In the genomic region with DNA sequence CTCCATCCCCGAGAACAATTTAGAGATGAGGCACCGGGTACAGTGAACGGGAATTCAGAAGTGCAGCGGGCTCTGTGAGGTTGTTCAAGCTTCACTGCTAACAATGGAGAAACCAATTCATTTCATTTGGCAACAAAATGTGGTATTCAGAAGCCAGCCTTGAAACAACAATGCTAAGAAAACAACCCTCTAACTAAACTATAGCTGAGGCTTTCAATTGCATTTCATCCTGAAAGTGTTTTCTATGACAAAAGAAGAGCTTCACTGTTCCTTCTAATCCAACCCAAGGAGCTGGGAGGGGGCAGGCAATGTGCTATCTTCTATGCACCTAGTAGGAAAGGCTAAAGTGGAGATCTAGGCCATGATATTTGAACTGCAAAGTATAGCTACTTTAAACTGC, we compare ENCODE assay signal across 17 mouse cellular contexts.
"Had no signal": no experiment of that assay in that cellular context is flagged by ENCODE, and none has a peak within 500 bp of the region (broad histone marks: within the 10 kb centered on the region; RNA-seq: fewer than 3 reads in every experiment).

No protein-coding gene starts in this region.

- H3K4me1 ChIP-seq: limb, embryonic 12.5 days; liver, embryonic 13.5 days had no signal

- H3K9me3 ChIP-seq: limb, embryonic 12.5 days; liver, embryonic 13.5 days; midbrain, embryonic 12.5 days; neural tube, embryonic 13.5 days had no signal

- H3K27ac ChIP-seq: limb, embryonic 12.5 days; liver, embryonic 13.5 days; midbrain, embryonic 12.5 days; neural tube, embryonic 13.5 days had no signal

- H3K4me3 ChIP-seq: limb, embryonic 12.5 days; liver, embryonic 13.5 days; midbrain, embryonic 12.5 days; myocyte; neural tube, embryonic 13.5 days had no signal

- H3K36me3 ChIP-seq: limb, embryonic 12.5 days; liver, embryonic 13.5 days; midbrain, embryonic 12.5 days had no signal

- DNase-seq: kidney, adult 18-20 months; kidney, adult 9 months; kidney, postnatal 14 days; kidney, postnatal 4 days; layer of hippocampus, adult 9-11 months; liver, embryonic 13.5 days; lung, adult 2 months; lung, postnatal 14 days; lung, postnatal 4 days; thymus, adult 18-20 months; thymus, postnatal 36 days had no signal

- H3K27me3 ChIP-seq: limb, embryonic 12.5 days; liver, embryonic 13.5 days; midbrain, embryonic 12.5 days; neural tube, embryonic 13.5 days had no signal

- H3K9ac ChIP-seq: limb, embryonic 12.5 days; liver, embryonic 13.5 days; midbrain, embryonic 12.5 days; neural tube, embryonic 13.5 days had no signal

- ATAC-seq: intestine, embryonic 16.5 days; midbrain, embryonic 16.5 days had no signal

- H3K4me2 ChIP-seq: limb, embryonic 12.5 days; liver, embryonic 13.5 days; midbrain, embryonic 12.5 days; neural tube, embryonic 13.5 days had no signal
